Mouse (Mus musculus) hindbrain, embryonic 11.5 days (tissue): ENCODE measurements around the gene Opn1sw. TPM values are rescaled to one million over a fixed set of nuclear protein-coding genes. Genes with fewer than 3 reads are reported as not detected.

Experiments used
- ATAC-seq: fragments of 200-750 bp; cut with Nextera tagmentation; 2 replicates; pipeline ENCODE4 v1.8.0; 2017; ENCODE audit warnings: mild to moderate bottlenecking, moderate TSS enrichment, moderate library complexity; ENCODE audit not compliant: low FRiP score
- DNase-seq: peaks from one replicate; pipeline ENCODE4 v3.0.0-alpha.2; 2015; ENCODE audit warnings: low spot score
- H3K27ac ChIP-seq: fragments of 300-500 bp; sonication (generic); 2 replicates; pipeline ENCODE4 v1.5.1; 2014; ENCODE audit warnings: mild to moderate bottlenecking, low read depth, low read length
- H3K27me3 ChIP-seq: fragments of 300-500 bp; sonication (generic); 2 replicates; pipeline ENCODE4 v1.6.1; 2014; ENCODE audit warnings: mild to moderate bottlenecking, low read length, moderate library complexity, mixed read lengths; ENCODE audit not compliant: control insufficient read depth, insufficient read depth
- H3K36me3 ChIP-seq: fragments of 300-500 bp; sonication (generic); 2 replicates; pipeline ENCODE4 v1.6.1; 2014; ENCODE audit warnings: mild to moderate bottlenecking, low read length, moderate library complexity, mixed read lengths; ENCODE audit not compliant: control insufficient read depth, insufficient read depth
- H3K4me1 ChIP-seq: fragments of 300-500 bp; sonication (generic); replicated peaks from 2 replicates; pipeline ENCODE4 v1.6.1; 2014; ENCODE audit warnings: low read length, mixed read lengths; ENCODE audit not compliant: control insufficient read depth, insufficient read depth
- H3K4me2 ChIP-seq: fragments of 300-500 bp; sonication (generic); replicated peaks from 2 replicates; pipeline ENCODE4 v1.6.1; 2014; ENCODE audit warnings: mild to moderate bottlenecking, low read depth, low read length
- H3K4me3 ChIP-seq: fragments of 300-500 bp; sonication (generic); 2 replicates; pipeline ENCODE4 v1.5.1; 2014; ENCODE audit warnings: low read depth, low read length
- H3K9ac ChIP-seq: fragments of 300-500 bp; sonication (generic); 2 replicates; pipeline ENCODE4 v1.6.1; 2014; ENCODE audit warnings: low read depth, low read length
- H3K9me3 ChIP-seq: fragments of 300-500 bp; sonication (generic); 2 replicates; pipeline ENCODE4 v1.6.1; 2016; ENCODE audit warnings: low read length; ENCODE audit not compliant: control insufficient read depth
- WGBS: fragments of 180-500 bp; shearing (Covaris S2); extraction: QIAGEN DNeasy Blood & Tissue Kit; methylation state at CpG from one replicate; pipeline ENCODE4 v1.1.7; 2014; 5-methylcytosine and 5-hydroxymethylcytosine counted together
- polyA plus RNA-seq: library from polyadenylated mRNA; unstranded; fragments of >200 nt; fragmentation: Nextera tagmentation; extraction: Ambion mirVana; gene quantifications from 2 replicates; pipeline ENCODE4 v1.2.1, GENCODE M21; 2014

The Opn1sw gene
- polyA plus RNA-seq, 1 experiment from 2014 or later, result 0.31 TPM

DNA sequence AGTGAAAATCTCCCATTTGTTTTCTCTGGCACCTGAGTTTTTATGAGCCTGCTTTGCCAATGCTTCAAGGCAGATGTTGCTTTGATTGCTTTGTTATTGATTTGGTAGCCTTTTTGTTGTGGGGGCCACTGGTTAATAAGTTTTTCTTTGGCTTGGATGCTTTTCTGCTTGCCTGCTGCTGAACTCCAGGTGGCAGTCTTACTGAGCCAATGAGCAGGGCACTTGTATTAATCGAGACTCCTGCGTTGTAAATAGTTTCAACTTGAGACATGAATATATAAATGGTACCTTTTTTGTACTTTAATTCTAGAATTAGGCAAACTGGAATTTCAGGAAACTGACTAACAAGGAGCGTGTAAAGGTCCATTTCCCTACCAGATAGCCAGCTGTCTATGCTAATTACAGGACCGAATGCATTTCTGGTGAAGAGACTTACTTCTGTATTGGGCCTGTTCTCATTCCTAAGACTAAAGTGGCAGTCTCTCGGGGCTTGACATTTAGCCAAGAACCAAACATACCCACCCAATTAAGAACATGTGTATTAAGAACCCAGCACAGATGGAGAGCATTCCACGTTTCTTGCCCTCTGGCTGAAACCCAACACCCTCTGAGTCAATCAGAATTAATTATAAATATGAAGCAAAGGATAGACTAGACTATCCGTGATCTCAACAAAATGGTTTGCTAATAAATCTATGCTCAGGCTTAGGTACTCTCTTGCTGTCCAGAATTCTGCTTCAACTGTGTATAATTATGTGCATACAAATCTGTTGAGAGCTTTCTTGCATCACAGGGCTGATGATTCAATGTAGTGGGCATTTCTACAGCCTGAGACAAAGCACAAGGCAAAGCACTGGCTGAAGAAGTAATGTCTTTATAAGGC, 25.8 kb downstream of the Opn1sw start:
- ATAC-seq (no peak), DNase-seq (no peak)
- Histone ChIP-seq H3K9me3 (no peaks in the 10 kb centered on the region), H3K27me3 (no peaks in the 10 kb centered on the region), H3K4me1 (no peaks in the 10 kb centered on the region), H3K27ac (no peak overlapping the region), H3K4me2 (no peak overlapping the region), H3K9ac (no peak overlapping the region), H3K4me3 (no peak overlapping the region), H3K36me3 (peaks cover 1% of the 10 kb centered on the region; the same call in 1 of the 2 replicates)
- WGBS, result 69% methylated on average over 7 of the region's 7 CpGs

DNA sequence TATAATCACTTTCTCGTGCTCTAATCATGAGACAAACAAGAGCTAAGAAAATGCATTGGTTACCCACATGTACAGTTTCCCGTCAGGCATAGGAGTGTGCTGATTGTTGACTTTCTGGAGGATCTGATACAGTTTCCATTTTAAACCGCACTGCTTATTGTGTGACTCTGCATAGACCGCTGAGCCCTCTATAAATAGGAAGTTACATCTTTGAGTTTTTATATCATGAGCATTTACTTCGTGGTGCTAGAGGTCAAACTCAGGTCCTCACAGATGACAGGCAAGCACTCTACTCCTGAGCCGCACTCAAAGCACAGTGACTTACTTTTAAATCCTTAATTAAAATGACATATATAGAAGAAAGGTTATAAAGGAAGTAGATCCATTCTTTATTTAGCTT, 28.1 kb downstream of the Opn1sw start:
- 93% methylated on average over 6 of the region's 6 CpGs for WGBS
- no peaks in the 10 kb centered on the region for H3K9me3 ChIP-seq
- H3K4me3 ChIP-seq, result no peak overlapping the region
- 0 out of 2 replicates have a peak, but pooled peaks cover 3% of the 10 kb centered on the region for H3K36me3 ChIP-seq
- H3K4me1 ChIP-seq, result no peaks in the 10 kb centered on the region
- H3K9ac ChIP-seq, result no peak overlapping the region
- DNase-seq (no peak), ATAC-seq (no peak)
- no peaks in the 10 kb centered on the region for H3K27me3 ChIP-seq
- H3K27ac ChIP-seq, result no peak overlapping the region
- H3K4me2 ChIP-seq, result no peak overlapping the region

DNA sequence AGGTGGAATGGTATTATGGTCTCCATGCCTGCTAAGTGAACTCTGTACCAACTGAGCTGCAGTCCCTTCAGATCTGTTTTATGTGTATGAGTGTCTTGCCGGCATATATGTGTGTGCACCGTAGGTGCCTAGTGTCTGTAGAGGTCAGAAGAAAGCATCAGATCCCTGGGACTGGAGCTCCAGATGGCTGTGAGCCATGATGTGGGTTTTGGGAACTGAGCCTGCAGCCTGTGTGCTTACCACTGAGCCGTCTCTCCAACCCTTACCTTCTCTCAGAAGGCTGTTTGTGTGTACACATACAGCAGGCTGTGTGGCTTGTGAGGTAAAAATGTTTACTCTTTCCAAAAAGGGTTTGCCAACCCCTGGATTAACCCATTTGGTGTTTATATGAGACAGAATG, 28.9 kb downstream of the Opn1sw start:
- DNase-seq, result no peak
- Histone ChIP-seq H3K27me3 (no peaks in the 10 kb centered on the region), H3K4me3 (no peak overlapping the region), H3K36me3 (0 out of 2 replicates have a peak, but pooled peaks cover 3% of the 10 kb centered on the region), H3K9me3 (no peaks in the 10 kb centered on the region), H3K27ac (no peak overlapping the region), H3K9ac (no peak overlapping the region), H3K4me1 (no peaks in the 10 kb centered on the region), H3K4me2 (no peak overlapping the region)
- 93% methylated on average over 3 of the region's 3 CpGs for WGBS
- no peak for ATAC-seq

DNA sequence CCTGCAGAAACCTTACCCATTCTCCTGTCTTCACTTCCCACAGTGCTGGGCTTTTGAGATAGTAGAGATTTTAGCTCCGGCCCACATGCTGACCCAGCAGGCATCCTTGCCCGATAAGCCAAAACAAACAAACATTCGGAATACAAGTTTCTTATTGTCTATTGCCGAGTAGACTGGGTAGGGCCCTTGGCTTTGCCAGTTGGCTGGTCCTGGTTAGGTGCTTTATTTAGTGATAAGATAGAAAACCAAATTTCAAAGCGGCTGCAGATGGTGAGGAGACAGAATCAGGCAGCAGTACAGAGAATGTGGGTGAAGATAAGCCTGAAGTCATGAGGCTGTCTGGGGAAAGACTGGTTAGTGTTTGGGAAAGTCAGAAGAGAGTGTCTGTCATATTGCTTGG, 35.5 kb downstream of the Opn1sw start:
- WGBS, result 49% methylated on average over 5 of the region's 5 CpGs
- Histone ChIP-seq H3K4me1 (no peaks in the 10 kb centered on the region), H3K9ac (no peak overlapping the region), H3K4me2 (no peak overlapping the region), H3K4me3 (no peak overlapping the region), H3K36me3 (0 out of 2 replicates have a peak, but pooled peaks cover 3% of the 10 kb centered on the region), H3K9me3 (no peaks in the 10 kb centered on the region), H3K27me3 (no peaks in the 10 kb centered on the region), H3K27ac (no peak overlapping the region)
- DNase-seq, result no peak
- ATAC-seq, result no peak

DNA sequence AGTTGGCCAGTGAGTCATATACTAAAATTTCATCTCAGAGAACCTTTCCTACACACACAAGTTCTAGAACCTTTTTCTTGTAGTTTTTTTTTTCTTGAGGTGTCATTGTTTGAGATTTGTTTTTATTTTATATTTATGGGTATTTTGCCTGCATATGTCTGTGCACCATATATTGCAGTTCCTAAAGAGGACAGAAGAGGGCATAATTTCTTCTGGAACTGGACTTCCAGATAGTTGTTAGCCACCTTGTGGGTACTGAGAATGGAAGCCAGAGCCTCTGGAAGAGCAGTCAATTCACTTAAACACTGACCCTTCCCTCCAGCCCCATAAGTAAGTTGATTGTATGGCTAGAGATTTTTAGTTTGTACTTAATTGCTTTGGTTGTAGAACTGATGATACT, 36.7 kb downstream of the Opn1sw start:
- no peak overlapping the region for H3K4me2 ChIP-seq
- no peaks in the 10 kb centered on the region for H3K9me3 ChIP-seq
- no peaks in the 10 kb centered on the region for H3K4me1 ChIP-seq
- H3K4me3 ChIP-seq, result no peak overlapping the region
- no peak overlapping the region for H3K27ac ChIP-seq
- H3K36me3 ChIP-seq, result no peaks in the 10 kb centered on the region
- H3K9ac ChIP-seq, result no peak overlapping the region
- H3K27me3 ChIP-seq, result no peaks in the 10 kb centered on the region
- ATAC-seq, result no peak
- DNase-seq, result peak; percentile 29

DNA sequence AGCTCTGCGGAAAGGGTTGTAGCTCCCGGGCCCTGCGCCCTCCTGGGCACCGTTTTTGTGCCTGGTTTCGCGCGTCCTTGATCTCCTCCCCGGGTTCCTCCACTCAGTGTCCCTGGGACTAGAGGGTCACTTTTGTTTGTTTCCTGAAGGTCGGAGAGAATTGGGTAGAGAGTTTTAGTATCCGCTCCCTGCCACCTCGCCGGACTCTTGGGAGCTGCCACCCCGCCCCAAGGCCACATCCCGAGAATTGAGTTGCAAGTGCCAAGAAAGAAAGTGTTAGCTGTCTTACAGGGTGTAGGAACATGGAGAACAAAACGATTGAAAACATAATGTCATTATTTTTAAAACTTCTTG, 39.9 kb downstream of the Opn1sw start:
- peak overlapping the region; percentile 88 for H3K4me3 ChIP-seq
- peak; percentile 20; the same call in 1 of the 2 replicates for ATAC-seq
- WGBS, result 0% methylated on average over 15 of the region's 15 CpGs

DNA sequence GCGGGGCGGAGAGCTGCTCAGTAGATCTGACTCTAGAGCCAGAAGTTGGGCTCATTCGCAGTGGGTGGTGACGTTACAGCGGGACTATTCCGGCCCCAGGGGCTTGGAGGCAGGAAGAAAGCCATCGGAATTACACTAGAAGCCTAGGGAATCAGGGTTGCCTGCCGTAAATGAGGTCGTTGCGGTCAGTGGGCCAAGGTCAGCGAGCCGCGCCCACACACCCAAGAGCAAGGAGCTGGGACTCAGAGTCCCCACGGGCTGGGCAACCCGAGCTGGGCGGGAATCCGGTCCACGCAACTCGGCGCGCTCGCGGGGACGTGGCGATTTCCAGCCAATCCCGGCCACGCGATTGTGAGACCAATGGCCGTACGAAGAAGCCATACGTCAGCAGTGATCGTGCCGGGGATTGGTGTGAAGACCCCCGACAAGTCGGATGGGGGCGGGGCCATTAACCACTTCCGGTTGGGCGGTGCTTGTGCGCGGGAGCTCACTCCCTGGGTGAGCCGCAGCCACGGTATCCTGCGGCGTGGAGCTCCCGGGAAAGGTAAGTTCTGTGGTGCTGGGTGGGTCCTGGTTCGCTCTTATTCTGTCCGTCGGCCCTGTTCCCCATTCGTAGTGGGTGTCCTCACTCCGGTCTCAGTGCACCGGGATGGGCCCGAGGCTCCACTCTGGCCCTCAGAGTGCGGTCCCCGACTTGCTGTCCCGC, 40.5 kb downstream of the Opn1sw start, which contains the start of gene Calu:
Gene Calu (plus strand): TSS at position 405 of the 706 bp plus-strand sequence.
- 0% methylated on average over 55 of the region's 55 CpGs for WGBS
- ATAC-seq (peak; percentile 100), DNase-seq (peak; percentile 99)
- Histone ChIP-seq H3K27ac (peak within 1 kb of the TSS; percentile 3), H3K9ac (peak within 1 kb of the TSS; percentile 88), H3K9me3 (no peaks in the 10 kb centered on the region), H3K4me3 (peak within 1 kb of the TSS; percentile 88), H3K27me3 (no peaks in the 10 kb centered on the region), H3K4me2 (peak within 1 kb of the TSS; percentile 67), H3K4me1 (no peaks in the 10 kb centered on the region), H3K36me3 (no peaks in the 10 kb centered on the region)

More for the DNA sequence above, 39.9 kb downstream of the Opn1sw start:
- DNase-seq, result no peak
- H3K27ac ChIP-seq, result no peak overlapping the region; the same call in 1 of the 2 replicates
- no peaks in the 10 kb centered on the region for H3K9me3 ChIP-seq
- H3K27me3 ChIP-seq, result no peaks in the 10 kb centered on the region
- peak overlapping the region; percentile 67 for H3K4me2 ChIP-seq
- H3K36me3 ChIP-seq, result no peaks in the 10 kb centered on the region
- no peaks in the 10 kb centered on the region for H3K4me1 ChIP-seq
- peak overlapping the region; percentile 88 for H3K9ac ChIP-seq

DNA sequence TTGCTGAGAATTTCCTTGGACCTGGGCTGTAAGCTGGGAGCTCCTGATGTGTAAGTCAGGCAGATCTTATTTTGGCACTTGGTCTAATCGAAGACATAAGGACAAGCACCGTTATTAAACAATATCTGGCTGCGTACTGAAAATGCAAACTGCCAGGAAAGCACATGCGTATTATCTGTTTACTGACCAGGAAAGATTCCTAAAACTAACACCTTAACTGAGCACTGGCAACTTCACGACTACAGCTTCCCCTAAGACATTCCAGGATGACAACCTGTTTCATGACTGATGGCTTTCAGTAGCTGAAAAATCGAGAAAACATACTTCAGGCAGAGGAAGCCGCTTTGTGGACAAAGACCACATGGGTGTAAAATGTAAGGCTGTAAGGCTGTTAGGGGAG, 41.1 kb downstream of the Opn1sw start:
- no peaks in the 10 kb centered on the region for H3K27me3 ChIP-seq
- H3K4me3 ChIP-seq, result peak overlapping the region; percentile 88
- H3K36me3 ChIP-seq, result no peaks in the 10 kb centered on the region
- no peaks in the 10 kb centered on the region for H3K9me3 ChIP-seq
- H3K9ac ChIP-seq, result peak overlapping the region; percentile 42; the same call in 1 of the 2 replicates
- peak overlapping the region; percentile 43 for H3K4me2 ChIP-seq
- no peaks in the 10 kb centered on the region for H3K4me1 ChIP-seq
- no peak for DNase-seq
- H3K27ac ChIP-seq, result peak overlapping the region; percentile 3; the same call in 1 of the 2 replicates
- WGBS, result 41% methylated on average over 7 of the region's 7 CpGs
- ATAC-seq, result no peak
